In the genomic region with DNA sequence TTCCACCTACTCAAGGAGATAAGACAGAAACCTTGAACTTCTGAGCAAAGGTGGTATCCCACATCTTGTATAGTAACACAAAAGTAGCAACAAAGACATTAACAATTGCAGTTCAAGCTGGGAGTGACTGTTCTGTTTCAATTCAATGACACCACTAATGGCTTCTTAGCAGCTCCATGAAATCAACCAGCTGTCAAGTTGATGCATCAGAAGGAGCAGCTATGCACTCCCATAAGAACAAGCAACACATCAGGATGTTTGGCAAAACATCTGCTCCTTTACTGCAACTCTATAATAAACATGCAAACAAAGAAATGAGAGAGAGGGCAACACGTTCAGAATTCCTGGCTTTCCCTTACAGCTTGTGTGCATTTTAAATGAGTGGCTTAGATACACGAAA, we compare ENCODE assay signal across 8 mouse cellular contexts.
A peak's percentile ranks its signal among the peaks of the same experiment; 100 is the strongest.
DNase-seq lines count a peak whose midpoint lies in the region; ATAC-seq lines count a peak whose summit lies in the region.

No protein-coding gene starts in this region.

- H3K27me3 ChIP-seq in lung, embryonic 15.5 days, result no peaks in the 10 kb centered on the region
- H3K27me3 ChIP-seq in forebrain, embryonic 12.5 days, result no peaks in the 10 kb centered on the region
- no peaks in the 10 kb centered on the region for H3K27me3 ChIP-seq in neural tube, embryonic 13.5 days

- no peak for DNase-seq in lung, postnatal 10 days
- peak; percentile 22 for DNase-seq in induced T-regulatory cell, adult 2 months (ENCODE audit: low read depth)
- DNase-seq in B cell, adult 2 months, result no peak
- no peak for DNase-seq in frontal cortex, postnatal 10 days (ENCODE audit: low spot score in 2 of 2)

- no peak for ATAC-seq in lung, embryonic 15.5 days (ENCODE audit: borderline replicate concordance, extremely low read depth, low FRiP score, low TSS enrichment)
- no peak for ATAC-seq in forebrain, embryonic 12.5 days (ENCODE audit: low FRiP score)
- no peak for ATAC-seq in neural tube, embryonic 13.5 days (ENCODE audit: low read depth)
- no peak for ATAC-seq in granulocyte monocyte progenitor cell, adult 5-6 weeks (replicated peaks; ENCODE audit: poor library complexity, severe bottlenecking)

- H3K27ac ChIP-seq in lung, embryonic 15.5 days, result no peak overlapping the region
- H3K27ac ChIP-seq in forebrain, embryonic 12.5 days, result peak overlapping the region; percentile 50; the same call in 1 of the 2 replicates
- H3K27ac ChIP-seq in neural tube, embryonic 13.5 days (replicated peaks), result peak overlapping the region; percentile 59

- WGBS in lung, embryonic 15.5 days, result 34% methylated on average over 2 of the region's 2 CpGs
- WGBS in forebrain, embryonic 12.5 days, result 18% methylated on average over 2 of the region's 2 CpGs
- WGBS in neural tube, embryonic 13.5 days, result 21% methylated on average over 2 of the region's 2 CpGs

- no peak overlapping the region for H3K4me3 ChIP-seq in lung, embryonic 15.5 days
- no peak overlapping the region for H3K4me3 ChIP-seq in forebrain, embryonic 12.5 days (replicated peaks)
- H3K4me3 ChIP-seq in neural tube, embryonic 13.5 days, result peak overlapping the region; percentile 18

- peaks cover 29% of the 10 kb centered on the region for H3K4me1 ChIP-seq in lung, embryonic 15.5 days
- peaks cover 43% of the 10 kb centered on the region for H3K4me1 ChIP-seq in forebrain, embryonic 12.5 days
- peaks cover 65% of the 10 kb centered on the region for H3K4me1 ChIP-seq in neural tube, embryonic 13.5 days (replicated peaks)

- no peaks in the 10 kb centered on the region for H3K9me3 ChIP-seq in lung, embryonic 15.5 days
- no peaks in the 10 kb centered on the region for H3K9me3 ChIP-seq in forebrain, embryonic 12.5 days
- H3K9me3 ChIP-seq in neural tube, embryonic 13.5 days, result no peaks in the 10 kb centered on the region

- peak overlapping the region; percentile 4; the same call in 1 of the 2 replicates for H3K4me2 ChIP-seq in lung, embryonic 15.5 days
- peak overlapping the region; percentile 36; the same call in 1 of the 2 replicates for H3K4me2 ChIP-seq in forebrain, embryonic 12.5 days
- H3K4me2 ChIP-seq in neural tube, embryonic 13.5 days, result peak overlapping the region; percentile 59

- no peaks in the 10 kb centered on the region for H3K36me3 ChIP-seq in lung, embryonic 15.5 days
- H3K36me3 ChIP-seq in forebrain, embryonic 12.5 days (replicated peaks), result no peaks in the 10 kb centered on the region
- H3K36me3 ChIP-seq in neural tube, embryonic 13.5 days, result no peaks in the 10 kb centered on the region

- no peak overlapping the region for H3K9ac ChIP-seq in lung, embryonic 15.5 days
- no peak overlapping the region for H3K9ac ChIP-seq in forebrain, embryonic 12.5 days
- H3K9ac ChIP-seq in neural tube, embryonic 13.5 days, result peak overlapping the region; percentile 43

Comparison
In these comparisons a context has a peak if more than half of its experiments do, and no peak if none do; other contexts are left out.
1. H3K4me2 ChIP-seq: peak in every context shown above with its lines; median percentile 59 in neural tube, embryonic 13.5 days; 36 in forebrain, embryonic 12.5 days; 4 in lung, embryonic 15.5 days.